Mouse (Mus musculus): ENCODE results near the gene Hepacam. TPM values are rescaled to one million over a fixed set of nuclear protein-coding genes. Genes with fewer than 3 reads are reported as not detected.

Hepacam gene
- polyA plus RNA-seq, 1 experiment from 2014 or later, result 0.04 TPM

- DNase-seq (ENCODE audit: low spot score), result no peak
- H3K27ac ChIP-seq, result no peak overlapping the region
- no peaks in the 10 kb centered on the region for H3K36me3 ChIP-seq
- no peaks in the 10 kb centered on the region for H3K27me3 ChIP-seq (ENCODE audit: low read depth, poor library complexity, severe bottlenecking)
- H3K9me3 ChIP-seq (replicated peaks), result no peaks in the 10 kb centered on the region
- no peak overlapping the region for H3K4me3 ChIP-seq
- H3K4me1 ChIP-seq, result peaks cover 11% of the 10 kb centered on the region
- 66% methylated on average over 1 of the region's 1 CpGs for WGBS
These were observed 4.3 kb upstream of the Hepacam start for GRCm38 (mm10) chr9:37362881-37363280.

- no peaks in the 10 kb centered on the region for H3K27me3 ChIP-seq (ENCODE audit: low read depth, poor library complexity, severe bottlenecking)
- WGBS, result 76% methylated on average over 3 of the region's 3 CpGs
- no peaks in the 10 kb centered on the region for H3K36me3 ChIP-seq
- no peak overlapping the region for H3K27ac ChIP-seq
- no peaks in the 10 kb centered on the region for H3K9me3 ChIP-seq (replicated peaks)
- no peak overlapping the region for H3K4me3 ChIP-seq
- DNase-seq (ENCODE audit: low spot score), result no peak
- peaks cover 11% of the 10 kb centered on the region for H3K4me1 ChIP-seq
These were observed 3.6 kb upstream of the Hepacam start for GRCm38 (mm10) chr9:37363551-37363950.

- no peak overlapping the region for H3K27ac ChIP-seq
- no peak for DNase-seq (ENCODE audit: low spot score)
- no peaks in the 10 kb centered on the region for H3K27me3 ChIP-seq (ENCODE audit: low read depth, poor library complexity, severe bottlenecking)
- peaks cover 7% of the 10 kb centered on the region for H3K4me1 ChIP-seq
- WGBS, result 82% methylated on average over 3 of the region's 3 CpGs
- no peaks in the 10 kb centered on the region for H3K9me3 ChIP-seq (replicated peaks)
- H3K36me3 ChIP-seq, result no peaks in the 10 kb centered on the region
- H3K4me3 ChIP-seq, result no peak overlapping the region
These were observed 2.8 kb upstream of the Hepacam start for GRCm38 (mm10) chr9:37364392-37364791.

GRCm38 (mm10) chr9:37365706-37366105 lies 1.4 kb upstream of the Hepacam start:
- DNase-seq (ENCODE audit: low spot score), result no peak
- Histone ChIP-seq H3K9me3 (replicated peaks) (no peaks in the 10 kb centered on the region), H3K27ac (no peak overlapping the region), H3K4me3 (no peak overlapping the region), H3K36me3 (no peaks in the 10 kb centered on the region), H3K4me1 (no peaks in the 10 kb centered on the region), H3K27me3 (ENCODE audit: low read depth, poor library complexity, severe bottlenecking) (no peaks in the 10 kb centered on the region)
- WGBS, result 73% methylated on average over 5 of the region's 5 CpGs

GRCm38 (mm10) chr9:37368081-37368830 lies 1.1 kb downstream of the Hepacam start:
- no peak overlapping the region for H3K27ac ChIP-seq
- WGBS, result 80% methylated on average over 11 of the region's 11 CpGs
- no peaks in the 10 kb centered on the region for H3K9me3 ChIP-seq (replicated peaks)
- no peak overlapping the region for H3K4me3 ChIP-seq
- no peak for DNase-seq (ENCODE audit: low spot score)
- no peaks in the 10 kb centered on the region for H3K27me3 ChIP-seq (ENCODE audit: low read depth, poor library complexity, severe bottlenecking)
- no peaks in the 10 kb centered on the region for H3K4me1 ChIP-seq
- no peaks in the 10 kb centered on the region for H3K36me3 ChIP-seq

GRCm38 (mm10) chr9:37368860-37369259 lies 1.7 kb downstream of the Hepacam start:
- no peak overlapping the region for H3K4me3 ChIP-seq
- H3K36me3 ChIP-seq, result no peaks in the 10 kb centered on the region
- no peak for DNase-seq (ENCODE audit: low spot score)
- H3K9me3 ChIP-seq (replicated peaks), result no peaks in the 10 kb centered on the region
- H3K4me1 ChIP-seq, result no peaks in the 10 kb centered on the region
- WGBS, result 78% methylated on average over 8 of the region's 8 CpGs
- no peaks in the 10 kb centered on the region for H3K27me3 ChIP-seq (ENCODE audit: low read depth, poor library complexity, severe bottlenecking)
- H3K27ac ChIP-seq, result no peak overlapping the region

GRCm38 (mm10) chr9:37371232-37371801 lies 4.2 kb downstream of the Hepacam start:
- 84% methylated on average over 7 of the region's 7 CpGs for WGBS

GRCm38 (mm10) chr9:37375718-37376117 lies 8.6 kb downstream of the Hepacam start:
- Histone ChIP-seq H3K27me3 (ENCODE audit: low read depth, poor library complexity, severe bottlenecking) (no peaks in the 10 kb centered on the region), H3K9me3 (replicated peaks) (no peaks in the 10 kb centered on the region), H3K36me3 (no peaks in the 10 kb centered on the region), H3K4me3 (no peak overlapping the region), H3K4me1 (no peaks in the 10 kb centered on the region), H3K27ac (no peak overlapping the region)
- WGBS, result 90% methylated on average over 5 of the region's 5 CpGs
- no peak for DNase-seq (ENCODE audit: low spot score)

More at GRCm38 (mm10) chr9:37371232-37371801, 4.2 kb downstream of the Hepacam start:
- Histone ChIP-seq H3K36me3 (no peaks in the 10 kb centered on the region), H3K4me3 (no peak overlapping the region), H3K9me3 (replicated peaks) (no peaks in the 10 kb centered on the region), H3K4me1 (no peaks in the 10 kb centered on the region), H3K27ac (no peak overlapping the region), H3K27me3 (ENCODE audit: low read depth, poor library complexity, severe bottlenecking) (no peaks in the 10 kb centered on the region)
- no peak for DNase-seq (ENCODE audit: low spot score)

GRCm38 (mm10) chr9:37383161-37383560 lies 16.0 kb downstream of the Hepacam start:
- DNase-seq (ENCODE audit: low spot score), result no peak
- WGBS, result 88% methylated on average over 6 of the region's 6 CpGs
- H3K4me3 ChIP-seq, result no peak overlapping the region
- H3K4me1 ChIP-seq, result peaks cover 11% of the 10 kb centered on the region; the same call in 1 of the 2 replicates
- no peaks in the 10 kb centered on the region for H3K9me3 ChIP-seq (replicated peaks)
- H3K27me3 ChIP-seq (ENCODE audit: low read depth, poor library complexity, severe bottlenecking), result peaks cover 51% of the 10 kb centered on the region
- no peaks in the 10 kb centered on the region for H3K36me3 ChIP-seq
- H3K27ac ChIP-seq, result no peak overlapping the region

GRCm38 (mm10) chr9:37384284-37385182 lies 17.4 kb downstream of the Hepacam start:
- H3K27me3 ChIP-seq (ENCODE audit: low read depth, poor library complexity, severe bottlenecking), result peaks cover 51% of the 10 kb centered on the region
- no peaks in the 10 kb centered on the region for H3K36me3 ChIP-seq
- H3K4me3 ChIP-seq, result peak overlapping the region; percentile 57
- H3K9me3 ChIP-seq (replicated peaks), result no peaks in the 10 kb centered on the region
- DNase-seq (ENCODE audit: low spot score), result peak; percentile 73
- H3K4me1 ChIP-seq, result peaks cover 11% of the 10 kb centered on the region; the same call in 1 of the 2 replicates
- 12% methylated on average over 54 of the region's 54 CpGs for WGBS
- peak overlapping the region; percentile 73 for H3K27ac ChIP-seq

GRCm38 (mm10) chr9:37390891-37391290 lies 23.7 kb downstream of the Hepacam start:
- Histone ChIP-seq H3K27me3 (ENCODE audit: low read depth, poor library complexity, severe bottlenecking) (peaks cover 12% of the 10 kb centered on the region), H3K36me3 (no peaks in the 10 kb centered on the region), H3K27ac (no peak overlapping the region), H3K9me3 (replicated peaks) (no peaks in the 10 kb centered on the region), H3K4me3 (no peak overlapping the region), H3K4me1 (no peaks in the 10 kb centered on the region)
- no peak for DNase-seq (ENCODE audit: low spot score)
- WGBS, result 79% methylated on average over 2 of the region's 2 CpGs

GRCm38 (mm10) chr9:37392071-37392470 lies 24.9 kb downstream of the Hepacam start:
- H3K27me3 ChIP-seq (ENCODE audit: low read depth, poor library complexity, severe bottlenecking), result 0 out of 2 replicates have a peak, but pooled peaks cover 2% of the 10 kb centered on the region
- no peaks in the 10 kb centered on the region for H3K4me1 ChIP-seq
- H3K9me3 ChIP-seq (replicated peaks), result no peaks in the 10 kb centered on the region
- no peak overlapping the region for H3K27ac ChIP-seq
- no peaks in the 10 kb centered on the region for H3K36me3 ChIP-seq
- no peak overlapping the region for H3K4me3 ChIP-seq
- WGBS, result 69% methylated on average over 2 of the region's 2 CpGs
- no peak for DNase-seq (ENCODE audit: low spot score)
